Mouse (Mus musculus) lung, postnatal 0 days (tissue): ENCODE data around the gene Dtx3. TPM values are rescaled to one million over a fixed set of nuclear protein-coding genes. Genes with fewer than 3 reads are reported as not detected.

Experiments
- ATAC-seq: fragments of 200-750 bp; cut with Nextera tagmentation; 2 replicates; pipeline ENCODE4 v1.8.0; 2017; ENCODE audit warnings: moderate library complexity
- DNase-seq: peaks from one replicate; pipeline ENCODE4 v3.0.0-alpha.2; 2016; ENCODE audit warnings: low spot score
- H3K27ac ChIP-seq: fragments of 300-500 bp; sonication (generic); 2 replicates; pipeline ENCODE4 v1.5.1; 2014; ENCODE audit warnings: antibody characterized with exemption, mild to moderate bottlenecking, low read length, mixed read lengths
- H3K27me3 ChIP-seq: fragments of 300-500 bp; sonication (generic); replicated peaks from 2 replicates; pipeline ENCODE4 v1.6.1; 2014; ENCODE audit warnings: low read length, mixed read lengths; ENCODE audit not compliant: insufficient read depth
- H3K36me3 ChIP-seq: fragments of 300-500 bp; sonication (generic); 2 replicates; pipeline ENCODE4 v1.6.1; 2014; ENCODE audit warnings: low read length, mixed read lengths; ENCODE audit not compliant: insufficient read depth
- H3K4me1 ChIP-seq: fragments of 300-500 bp; sonication (generic); 2 replicates; pipeline ENCODE4 v1.6.1; 2014; ENCODE audit warnings: antibody characterized with exemption, low read depth, low read length, mixed read lengths; ENCODE audit not compliant: insufficient read depth
- H3K4me2 ChIP-seq: fragments of 300-500 bp; sonication (generic); replicated peaks from 2 replicates; pipeline ENCODE4 v1.6.1; 2014; ENCODE audit warnings: low read depth, mild to moderate bottlenecking, low read length, moderate library complexity, mixed read lengths
- H3K4me3 ChIP-seq: fragments of 300-500 bp; sonication (generic); 2 replicates; pipeline ENCODE4 v1.5.1; 2014; ENCODE audit warnings: low read depth, low read length
- H3K9ac ChIP-seq: fragments of 300-500 bp; sonication (generic); replicated peaks from 2 replicates; pipeline ENCODE4 v1.6.1; 2014; ENCODE audit warnings: low read depth, mild to moderate bottlenecking
- H3K9me3 ChIP-seq: fragments of 300-500 bp; sonication (generic); 2 replicates; pipeline ENCODE4 v1.6.1; 2016; ENCODE audit warnings: low read length, mixed read lengths
- CTCF ChIP-seq: IDR thresholded peaks from 2 replicates; pipeline ENCODE4 v1.5.1; 2016; ENCODE audit warnings: antibody characterized with exemption, mild to moderate bottlenecking
- EP300 ChIP-seq: IDR thresholded peaks from 2 replicates; pipeline ENCODE4 v1.6.1; 2016; ENCODE audit warnings: antibody characterized with exemption, mild to moderate bottlenecking, control low read depth
- WGBS: fragments of 180-500 bp; shearing (Covaris S2); extraction: QIAGEN DNeasy Blood & Tissue Kit; methylation state at CpG from one replicate; pipeline ENCODE4 v1.1.7; 2014; 5-methylcytosine and 5-hydroxymethylcytosine counted together
- polyA plus RNA-seq: library from polyadenylated mRNA; unstranded; fragments of >200 nt; fragmentation: Nextera tagmentation; extraction: Ambion mirVana; gene quantifications from 2 replicates; pipeline ENCODE4 v1.2.1, GENCODE M21; 2015

The Dtx3 gene
- polyA plus RNA-seq, 1 experiment from 2014 or later: 47.5 TPM

DNA sequence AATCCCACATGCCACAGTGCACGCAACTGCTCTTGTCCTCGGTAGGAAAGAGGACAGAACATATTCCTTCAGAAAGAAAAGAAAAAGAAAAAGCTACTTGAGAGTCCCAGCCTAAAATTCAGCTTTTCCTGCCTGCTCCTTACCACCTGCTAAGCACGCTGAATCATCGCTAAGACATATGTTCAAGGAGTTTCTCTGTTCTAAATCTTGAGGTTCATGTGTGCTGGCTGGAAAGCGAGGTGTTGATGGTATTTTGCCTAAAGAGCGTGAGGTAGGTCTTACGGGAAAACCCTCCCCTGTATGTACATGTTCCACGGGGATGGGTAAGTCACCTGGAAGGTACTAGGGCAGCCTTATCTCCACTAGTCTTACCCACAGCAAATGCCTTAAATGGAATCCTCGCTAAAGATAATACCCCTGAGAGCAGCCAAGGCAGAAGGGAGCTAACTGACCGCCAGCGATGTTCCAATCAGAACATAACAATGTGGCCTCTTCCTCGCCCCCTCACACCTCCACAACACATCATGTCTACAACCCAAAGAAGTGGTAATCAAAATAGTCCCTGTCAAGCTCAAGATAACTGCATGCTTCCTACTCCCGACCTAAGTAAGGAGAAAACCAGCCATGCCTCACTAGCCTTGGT lies 14.5 kb upstream of the Dtx3 start:
- ATAC-seq: no peak
- Histone ChIP-seq H3K4me3 (peak overlapping the region; percentile 81; the same call in 1 of the 2 replicates), H3K27ac (no peak overlapping the region), H3K4me2 (peak overlapping the region; percentile 94), H3K27me3 (no peaks in the 10 kb centered on the region), H3K4me1 (peaks cover 6% of the 10 kb centered on the region; the same call in 1 of the 2 replicates), H3K36me3 (peaks cover 7% of the 10 kb centered on the region; the same call in 1 of the 2 replicates), H3K9me3 (no peaks in the 10 kb centered on the region), H3K9ac (no peak overlapping the region)
- WGBS: 78% methylated on average over 13 of the region's 13 CpGs
- DNase-seq: no peak
- no peak for TF ChIP-seq EP300
- no peak for TF ChIP-seq CTCF

DNA sequence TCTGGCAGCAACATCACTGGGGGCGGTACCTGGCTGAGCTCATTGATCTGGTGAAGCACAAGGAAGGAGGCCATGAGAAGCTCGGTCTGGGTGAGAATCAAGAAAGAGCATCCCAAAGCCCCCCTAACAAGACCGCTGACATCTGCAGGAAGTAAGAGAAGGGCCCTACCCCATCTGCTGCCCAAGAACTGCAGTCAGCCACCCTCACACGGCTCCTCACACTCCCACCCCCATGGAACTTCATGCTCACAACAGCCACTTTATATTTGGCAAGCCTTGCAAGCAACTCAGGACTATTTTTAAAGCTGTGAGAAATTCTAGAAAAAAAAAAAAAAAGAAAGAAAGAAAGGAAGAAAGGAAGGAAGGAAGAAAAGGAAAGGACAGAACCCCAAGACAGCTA lies 13.4 kb upstream of the Dtx3 start:
- Histone ChIP-seq H3K36me3 (peaks cover 7% of the 10 kb centered on the region; the same call in 1 of the 2 replicates), H3K4me2 (no peak overlapping the region), H3K4me3 (no peak overlapping the region), H3K9ac (no peak overlapping the region), H3K27ac (no peak overlapping the region), H3K4me1 (peaks cover 6% of the 10 kb centered on the region; the same call in 1 of the 2 replicates), H3K27me3 (no peaks in the 10 kb centered on the region), H3K9me3 (no peaks in the 10 kb centered on the region)
- DNase-seq: no peak
- 59% methylated on average over 4 of the region's 4 CpGs for WGBS
- no peak for TF ChIP-seq CTCF
- no peak for TF ChIP-seq EP300
- ATAC-seq: no peak

- WGBS: 60% methylated on average over 10 of the region's 10 CpGs
- Histone ChIP-seq H3K9me3 (no peaks in the 10 kb centered on the region), H3K27me3 (no peaks in the 10 kb centered on the region), H3K4me2 (no peak overlapping the region), H3K4me1 (no peaks in the 10 kb centered on the region; the same call in 1 of the 2 replicates), H3K27ac (no peak overlapping the region), H3K36me3 (peaks cover 19% of the 10 kb centered on the region), H3K9ac (no peak overlapping the region), H3K4me3 (no peak overlapping the region)
- ATAC-seq (peak; percentile 51), DNase-seq (no peak)
- TF ChIP-seq EP300: no peak
- no peak for TF ChIP-seq CTCF
Observed at GRCm38 (mm10) chr10:127205373-127205772, 9.8 kb upstream of the Dtx3 start.

- no peak overlapping the region for H3K4me3 ChIP-seq
- H3K36me3 ChIP-seq: peaks cover 25% of the 10 kb centered on the region
- H3K4me2 ChIP-seq: no peak overlapping the region
- H3K9me3 ChIP-seq: no peaks in the 10 kb centered on the region
- H3K9ac ChIP-seq: no peak overlapping the region
- H3K27me3 ChIP-seq: no peaks in the 10 kb centered on the region
- peak; percentile 86 for ATAC-seq
- 54% methylated on average over 5 of the region's 5 CpGs for WGBS
- peak; percentile 72 for DNase-seq
- H3K4me1 ChIP-seq: no peaks in the 10 kb centered on the region
- no peak for TF ChIP-seq CTCF
- TF ChIP-seq EP300: no peak
- H3K27ac ChIP-seq: no peak overlapping the region
Observed at GRCm38 (mm10) chr10:127204589-127204988, 9.1 kb upstream of the Dtx3 start.

DNA sequence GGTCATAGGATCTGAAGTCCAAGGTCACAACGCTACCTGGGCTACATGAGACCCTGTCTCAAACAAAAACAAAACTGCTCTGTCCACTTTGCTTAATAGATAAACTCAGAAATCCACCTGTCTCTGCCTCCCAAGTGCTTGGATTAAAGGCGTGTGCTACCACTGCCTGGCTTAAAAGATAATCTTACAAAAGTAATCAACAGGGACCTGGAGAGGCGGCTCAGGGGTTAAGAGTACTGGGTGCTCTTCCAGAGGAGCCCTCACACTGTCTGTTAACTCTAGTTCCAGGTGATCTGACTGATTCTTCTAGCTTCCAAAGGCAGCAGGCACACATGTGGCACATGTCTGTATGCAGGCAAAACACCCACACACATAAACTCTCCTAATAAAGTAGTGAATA lies 7.6 kb upstream of the Dtx3 start:
- no peak for TF ChIP-seq CTCF
- H3K4me3 ChIP-seq: no peak overlapping the region
- no peaks in the 10 kb centered on the region for H3K9me3 ChIP-seq
- H3K9ac ChIP-seq: no peak overlapping the region
- no peaks in the 10 kb centered on the region for H3K27me3 ChIP-seq
- DNase-seq: no peak
- H3K4me2 ChIP-seq: no peak overlapping the region
- 90% methylated on average over 3 of the region's 3 CpGs for WGBS
- H3K27ac ChIP-seq: no peak overlapping the region
- H3K4me1 ChIP-seq: no peaks in the 10 kb centered on the region
- H3K36me3 ChIP-seq: peaks cover 25% of the 10 kb centered on the region
- no peak for ATAC-seq

GRCm38 (mm10) chr10:127200279-127200678 lies 4.8 kb upstream of the Dtx3 start:
- DNase-seq (no peak), ATAC-seq (no peak)
- Histone ChIP-seq H3K4me1 (peaks cover 5% of the 10 kb centered on the region; the same call in 1 of the 2 replicates), H3K36me3 (peaks cover 23% of the 10 kb centered on the region), H3K9ac (no peak overlapping the region), H3K9me3 (no peaks in the 10 kb centered on the region), H3K27me3 (no peaks in the 10 kb centered on the region), H3K4me2 (no peak overlapping the region), H3K4me3 (no peak overlapping the region), H3K27ac (no peak overlapping the region)
- WGBS: 78% methylated on average over 8 of the region's 8 CpGs
- peak; percentile 44 for TF ChIP-seq CTCF
- TF ChIP-seq EP300: no peak
